Mouse (Mus musculus) megakaryocyte, embryonic 14.5 days (primary cell): ENCODE data around the gene Ncoa3. TPM values are rescaled to one million over a fixed set of nuclear protein-coding genes. Genes with fewer than 3 reads are reported as not detected.
A peak's percentile ranks its signal among the peaks of the same experiment; 100 is the strongest.

Experiments
- H3K27me3 ChIP-seq: replicated peaks from 2 replicates; pipeline ENCODE3; 2012; ENCODE audit warnings: inconsistent platforms
- H3K36me3 ChIP-seq: replicated peaks from 2 replicates; pipeline ENCODE3; 2012; ENCODE audit warnings: low read length, inconsistent platforms, mixed read lengths
- H3K4me1 ChIP-seq: 2 replicates; pipeline ENCODE4 v1.6.1; 2012; ENCODE audit warnings: inconsistent platforms
- H3K4me3 ChIP-seq: replicated peaks from 2 replicates; pipeline ENCODE3; 2012; ENCODE audit warnings: moderate library complexity, mild to moderate bottlenecking, inconsistent platforms
- H3K9me3 ChIP-seq: 2 replicates; pipeline ENCODE4 v1.6.1; 2012; ENCODE audit warnings: inconsistent platforms
- FLI1 ChIP-seq: IDR thresholded peaks from 2 replicates; pipeline ENCODE4 v1.6.1; 2012; ENCODE audit warnings: low read length, inconsistent platforms, mixed read lengths
- GATA1 ChIP-seq: IDR thresholded peaks from 3 replicates; pipeline ENCODE4 v1.6.1; 2012; ENCODE audit warnings: mixed read lengths, low read length, inconsistent platforms, borderline replicate concordance
- polyA plus RNA-seq: library from polyadenylated mRNA; stranded (reverse); fragments of >175 nt; gene quantifications from 2 replicates; pipeline ENCODE4 v1.2.3, GENCODE M21; 2012; ENCODE audit warnings: low replicate concordance; ENCODE audit not compliant: insufficient read depth

Ncoa3 gene
- polyA plus RNA-seq, 1 experiment: 35.4 TPM

DNA sequence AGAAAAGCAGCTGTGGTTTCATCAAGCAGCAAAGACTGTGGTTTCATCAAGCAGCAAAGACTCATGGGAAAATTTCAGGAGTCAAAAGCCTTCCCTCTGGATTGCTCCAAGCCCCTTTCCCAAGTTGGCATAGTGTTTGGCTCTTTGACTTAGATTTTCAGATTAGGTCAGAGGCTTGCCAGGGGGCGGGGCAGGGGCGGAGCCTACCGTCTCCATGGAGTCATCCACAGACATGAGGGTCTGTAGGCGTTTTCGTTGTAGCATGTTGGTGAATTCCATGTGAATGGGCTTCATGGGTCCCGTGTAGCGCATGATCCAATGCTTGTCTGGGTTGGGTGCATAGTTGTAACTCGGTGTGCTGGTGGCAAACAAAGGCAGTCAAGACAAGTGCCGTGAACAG lies 96.6 kb downstream of the Ncoa3 start:
- TF ChIP-seq GATA1: no peak
- no peak for TF ChIP-seq FLI1
- H3K4me3 ChIP-seq: no peak overlapping the region
- H3K27me3 ChIP-seq: peaks cover 60% of the 10 kb centered on the region
- no peaks in the 10 kb centered on the region for H3K36me3 ChIP-seq
- peaks cover 17% of the 10 kb centered on the region for H3K4me1 ChIP-seq
- peaks cover 6% of the 10 kb centered on the region for H3K9me3 ChIP-seq

GRCm38 (mm10) chr2:166090131-166090581 lies 97.7 kb downstream of the Ncoa3 start:
- Histone ChIP-seq H3K9me3 (peaks cover 12% of the 10 kb centered on the region), H3K4me1 (peaks cover 17% of the 10 kb centered on the region), H3K4me3 (no peak overlapping the region), H3K36me3 (no peaks in the 10 kb centered on the region), H3K27me3 (peaks cover 60% of the 10 kb centered on the region)
- TF ChIP-seq GATA1: no peak
- TF ChIP-seq FLI1: no peak

- Histone ChIP-seq H3K27me3 (peaks cover 49% of the 10 kb centered on the region), H3K9me3 (peaks cover 17% of the 10 kb centered on the region), H3K4me1 (peaks cover 17% of the 10 kb centered on the region), H3K4me3 (no peak overlapping the region), H3K36me3 (no peaks in the 10 kb centered on the region)
- no peak for TF ChIP-seq FLI1
- TF ChIP-seq GATA1: no peak
These were observed 99.2 kb downstream of the Ncoa3 start for GRCm38 (mm10) chr2:166091599-166091998.

- Histone ChIP-seq H3K4me3 (no peak overlapping the region), H3K9me3 (peaks cover 20% of the 10 kb centered on the region), H3K4me1 (peaks cover 13% of the 10 kb centered on the region), H3K36me3 (no peaks in the 10 kb centered on the region), H3K27me3 (peaks cover 45% of the 10 kb centered on the region)
- no peak for TF ChIP-seq GATA1
- no peak for TF ChIP-seq FLI1
These were observed 100.0 kb downstream of the Ncoa3 start for GRCm38 (mm10) chr2:166092412-166092811.

DNA sequence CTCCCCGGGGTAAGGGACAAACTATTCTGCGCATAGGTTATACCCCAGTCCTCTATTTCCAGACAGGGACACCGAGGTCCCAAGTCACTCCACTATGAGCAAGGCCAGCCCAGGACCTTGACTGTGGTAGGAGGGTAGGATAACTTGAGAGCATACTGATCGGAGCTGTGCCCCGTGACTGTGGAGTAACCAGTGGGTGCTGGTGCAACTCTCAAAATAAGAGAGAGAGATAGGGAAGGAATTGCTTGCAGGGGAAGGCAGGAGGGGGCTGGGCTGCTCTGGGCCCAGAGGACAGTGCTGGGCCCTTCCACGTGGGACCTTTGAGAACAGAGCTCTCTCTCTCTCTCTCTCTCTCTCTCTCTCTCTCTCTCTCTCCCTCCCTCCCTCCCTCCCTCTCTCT lies 103.9 kb downstream of the Ncoa3 start:
- Histone ChIP-seq H3K27me3 (peaks cover 60% of the 10 kb centered on the region), H3K36me3 (no peaks in the 10 kb centered on the region), H3K4me3 (no peak overlapping the region), H3K9me3 (peaks cover 20% of the 10 kb centered on the region), H3K4me1 (peaks cover 8% of the 10 kb centered on the region)
- TF ChIP-seq FLI1 (no peak), GATA1 (no peak)

- Histone ChIP-seq H3K4me3 (no peak overlapping the region), H3K9me3 (peaks cover 20% of the 10 kb centered on the region), H3K27me3 (peaks cover 60% of the 10 kb centered on the region), H3K4me1 (peaks cover 5% of the 10 kb centered on the region), H3K36me3 (no peaks in the 10 kb centered on the region)
- TF ChIP-seq GATA1 (no peak), FLI1 (no peak)
These were observed 104.4 kb downstream of the Ncoa3 start for GRCm38 (mm10) chr2:166096834-166097233.

- Histone ChIP-seq H3K36me3 (no peaks in the 10 kb centered on the region), H3K4me3 (no peak overlapping the region), H3K4me1 (peaks cover 4% of the 10 kb centered on the region; the same call in 1 of the 2 replicates), H3K27me3 (peaks cover 60% of the 10 kb centered on the region), H3K9me3 (peaks cover 20% of the 10 kb centered on the region)
- TF ChIP-seq FLI1: no peak
- TF ChIP-seq GATA1: no peak
These were observed 105.2 kb downstream of the Ncoa3 start for GRCm38 (mm10) chr2:166097443-166098291.

GRCm38 (mm10) chr2:166098292-166098933 lies 106.0 kb downstream of the Ncoa3 start:
- peaks cover 4% of the 10 kb centered on the region; the same call in 1 of the 2 replicates for H3K4me1 ChIP-seq
- H3K27me3 ChIP-seq: peaks cover 60% of the 10 kb centered on the region
- H3K4me3 ChIP-seq: peak overlapping the region; percentile 53
- no peaks in the 10 kb centered on the region for H3K36me3 ChIP-seq
- TF ChIP-seq GATA1 (no peak), FLI1 (no peak)
- H3K9me3 ChIP-seq: peaks cover 19% of the 10 kb centered on the region

- Histone ChIP-seq H3K4me3 (peak overlapping the region; percentile 4), H3K4me1 (peaks cover 4% of the 10 kb centered on the region; the same call in 1 of the 2 replicates), H3K27me3 (peaks cover 64% of the 10 kb centered on the region), H3K9me3 (peaks cover 8% of the 10 kb centered on the region), H3K36me3 (no peaks in the 10 kb centered on the region)
- TF ChIP-seq FLI1 (no peak), GATA1 (no peak)
These were observed 108.2 kb downstream of the Ncoa3 start for GRCm38 (mm10) chr2:166100309-166101262.
